Mouse (Mus musculus) limb, embryonic 11.5 days (tissue): ENCODE data around the gene Fam229b. TPM values are rescaled to one million over a fixed set of nuclear protein-coding genes. Genes with fewer than 3 reads are reported as not detected.
A peak's percentile ranks its signal among the peaks of the same experiment; 100 is the strongest.

Experiments
- ATAC-seq: fragments of 200-750 bp; cut with Nextera tagmentation; 2 replicates; pipeline ENCODE4 v1.8.0; 2017; ENCODE audit warnings: low read depth; ENCODE audit not compliant: insufficient number of reproducible peaks, low FRiP score, low TSS enrichment
- DNase-seq: peaks from one replicate; pipeline ENCODE4 v3.0.0-alpha.2; 2015; ENCODE audit warnings: low spot score
- H3K27ac ChIP-seq: fragments of 300-500 bp; sonication (generic); replicated peaks from 2 replicates; pipeline ENCODE4 v1.5.1; 2014; ENCODE audit warnings: low read depth, mild to moderate bottlenecking, low read length
- H3K27me3 ChIP-seq: fragments of 300-500 bp; sonication (generic); 2 replicates; pipeline ENCODE4 v1.6.1; 2014; ENCODE audit warnings: mild to moderate bottlenecking, low read length, mixed read lengths; ENCODE audit not compliant: control insufficient read depth, insufficient read depth
- H3K36me3 ChIP-seq: fragments of 300-500 bp; sonication (generic); 2 replicates; pipeline ENCODE4 v1.6.1; 2014; ENCODE audit warnings: mild to moderate bottlenecking, low read length, moderate library complexity, mixed read lengths; ENCODE audit not compliant: control insufficient read depth, insufficient read depth
- H3K4me1 ChIP-seq: fragments of 300-500 bp; sonication (generic); 2 replicates; pipeline ENCODE4 v1.6.1; 2014; ENCODE audit warnings: low read length, mixed read lengths; ENCODE audit not compliant: control insufficient read depth, insufficient read depth
- H3K4me2 ChIP-seq: fragments of 300-500 bp; sonication (generic); 2 replicates; pipeline ENCODE4 v1.6.1; 2014; ENCODE audit warnings: low read depth, mild to moderate bottlenecking, moderate library complexity; ENCODE audit not compliant: severe bottlenecking
- H3K4me3 ChIP-seq: fragments of 300-500 bp; sonication (generic); 2 replicates; pipeline ENCODE4 v1.5.1; 2014; ENCODE audit warnings: low read depth, low read length
- H3K9ac ChIP-seq: fragments of 300-500 bp; sonication (generic); 2 replicates; pipeline ENCODE4 v1.6.1; 2014; ENCODE audit warnings: mild to moderate bottlenecking, low read length
- H3K9me3 ChIP-seq: fragments of 300-500 bp; sonication (generic); 2 replicates; pipeline ENCODE4 v1.6.1; 2016; ENCODE audit warnings: low read length; ENCODE audit not compliant: control insufficient read depth
- WGBS: fragments of 180-500 bp; shearing (Covaris S2); extraction: QIAGEN DNeasy Blood & Tissue Kit; methylation state at CpG from one replicate; pipeline ENCODE4 v1.1.7; 2014; 5-methylcytosine and 5-hydroxymethylcytosine counted together
- polyA plus RNA-seq: library from polyadenylated mRNA; unstranded; fragments of >200 nt; fragmentation: Nextera tagmentation; extraction: Ambion mirVana; gene quantifications from 2 replicates; pipeline ENCODE4 v1.2.1, GENCODE M21; 2014

Fam229b gene
- polyA plus RNA-seq, 1 experiment from 2014 or later = 10.6 TPM

DNA sequence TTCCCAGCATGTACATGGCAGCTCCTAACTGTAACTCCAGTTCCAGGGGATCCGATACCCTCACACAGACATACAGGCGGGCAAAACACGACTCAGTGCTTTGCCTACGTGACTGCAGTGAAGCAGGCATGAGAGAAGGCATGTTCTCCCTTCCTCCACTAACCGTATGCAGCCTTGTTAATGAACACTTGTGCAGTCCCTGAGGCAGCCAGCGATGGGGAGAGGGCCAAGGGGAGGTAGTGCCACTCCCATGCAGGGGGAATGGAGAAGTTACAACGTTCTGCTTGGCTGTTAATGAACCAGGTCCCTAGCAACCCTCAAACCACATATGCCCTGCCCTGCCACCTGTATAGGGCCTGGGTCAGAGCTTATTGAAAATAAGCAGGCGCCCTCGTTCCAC lies 35.9 kb upstream of the Fam229b start:
- Histone ChIP-seq H3K4me3 (no peak overlapping the region), H3K9ac (no peak overlapping the region), H3K9me3 (no peaks in the 10 kb centered on the region), H3K27ac (no peak overlapping the region), H3K4me1 (peaks cover 15% of the 10 kb centered on the region), H3K36me3 (no peaks in the 10 kb centered on the region), H3K4me2 (peak overlapping the region; percentile 42), H3K27me3 (no peaks in the 10 kb centered on the region)
- DNase-seq = peak; percentile 37
- 0 out of 2 replicates have a peak, but pooled peaks have one; percentile 2 for ATAC-seq
- 25% methylated on average over 9 of the region's 9 CpGs for WGBS

DNA sequence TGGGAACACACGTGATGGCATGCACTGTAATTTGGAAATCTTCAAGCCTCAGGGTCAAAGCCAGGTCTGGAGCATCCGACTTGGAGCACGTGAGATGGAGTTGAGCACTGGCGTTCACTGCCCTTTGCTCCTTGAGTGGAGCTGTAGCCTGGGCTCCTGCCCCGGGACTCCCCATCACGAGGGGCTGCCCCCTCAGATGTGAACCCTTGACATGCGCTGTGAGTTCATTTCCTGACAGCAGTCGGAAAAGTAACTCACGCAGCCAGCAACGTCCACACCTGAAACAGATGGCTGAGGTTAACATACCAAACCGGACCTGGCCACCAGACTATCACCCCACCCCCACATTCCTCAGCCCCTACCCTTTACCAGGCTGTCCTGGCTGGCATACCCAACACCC lies 33.9 kb upstream of the Fam229b start:
- DNase-seq (no peak), ATAC-seq (no peak)
- Histone ChIP-seq H3K9me3 (no peaks in the 10 kb centered on the region), H3K9ac (no peak overlapping the region), H3K4me3 (no peak overlapping the region), H3K36me3 (no peaks in the 10 kb centered on the region), H3K4me1 (peaks cover 12% of the 10 kb centered on the region), H3K27ac (no peak overlapping the region), H3K4me2 (no peak overlapping the region), H3K27me3 (no peaks in the 10 kb centered on the region)
- 54% methylated on average over 11 of the region's 11 CpGs for WGBS

DNA sequence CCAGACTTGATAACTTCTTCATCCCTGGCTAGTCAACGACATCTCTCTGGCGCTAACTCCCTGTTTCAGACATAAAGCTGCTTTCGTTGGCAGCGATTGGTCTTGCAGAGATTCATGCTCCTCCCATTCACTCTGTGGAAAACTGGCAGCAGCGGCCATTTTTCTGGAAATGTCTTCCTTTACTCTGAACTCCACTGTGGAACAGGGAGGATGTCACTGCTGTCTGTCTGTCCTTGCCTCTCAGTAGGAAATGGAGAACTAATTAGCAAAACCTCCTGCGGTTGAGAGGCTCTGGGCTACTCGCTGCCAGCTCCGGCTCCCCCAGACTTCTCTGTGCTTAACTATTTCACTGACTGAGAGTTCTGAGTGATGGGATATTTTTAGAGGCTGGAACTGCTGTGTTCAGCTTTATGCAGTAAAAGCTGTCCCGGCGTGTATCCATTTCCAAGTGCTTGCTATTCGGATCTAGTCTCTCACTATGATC lies 32.0 kb upstream of the Fam229b start:
- Histone ChIP-seq H3K9ac (peak overlapping the region; percentile 38; the same call in 1 of the 2 replicates), H3K4me2 (0 out of 2 replicates have a peak overlapping the region, but pooled peaks have one; percentile 15), H3K36me3 (no peaks in the 10 kb centered on the region), H3K9me3 (no peaks in the 10 kb centered on the region), H3K4me1 (peaks cover 10% of the 10 kb centered on the region), H3K27ac (no peak overlapping the region), H3K4me3 (no peak overlapping the region), H3K27me3 (no peaks in the 10 kb centered on the region)
- ATAC-seq (no peak), DNase-seq (no peak)
- WGBS = 41% methylated on average over 11 of the region's 11 CpGs

DNA sequence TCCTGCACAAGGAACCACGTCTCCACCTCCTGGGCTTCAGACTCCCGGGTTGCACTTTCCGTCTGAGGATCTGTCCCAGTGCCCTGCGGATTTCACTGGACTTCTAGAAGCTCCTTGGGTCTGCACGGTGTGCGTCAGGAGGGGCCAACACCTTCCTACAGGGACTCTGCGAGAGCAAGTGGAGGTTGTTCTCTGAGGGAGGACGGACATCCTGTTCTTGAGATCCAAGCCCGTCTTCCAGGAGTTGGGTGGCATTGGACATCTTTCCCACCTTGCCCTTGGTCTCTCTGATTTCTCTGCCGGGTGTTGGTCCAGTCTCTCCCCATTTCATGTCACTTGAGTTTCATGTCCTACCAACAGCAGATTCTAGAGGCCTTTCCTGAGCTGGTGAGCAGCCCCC lies 30.0 kb upstream of the Fam229b start, which contains the start of gene Ccn6:
Ccn6 (minus strand) TSS at position 101 of the 400 bp plus-strand sequence.
- 0 out of 2 replicates have a peak, but pooled peaks cover 4% of the 10 kb centered on the region for H3K4me1 ChIP-seq
- H3K4me2 ChIP-seq = 0 out of 2 replicates have a peak within 1 kb of the TSS, but pooled peaks have one; percentile 20
- DNase-seq = no peak
- ATAC-seq = no peak
- no peak within 1 kb of the TSS for H3K27ac ChIP-seq
- no peaks in the 10 kb centered on the region for H3K27me3 ChIP-seq
- H3K36me3 ChIP-seq = no peaks in the 10 kb centered on the region
- no peak within 1 kb of the TSS for H3K9ac ChIP-seq
- H3K9me3 ChIP-seq = no peaks in the 10 kb centered on the region
- no peak within 1 kb of the TSS for H3K4me3 ChIP-seq
- WGBS = 82% methylated on average over 10 of the region's 10 CpGs

DNA sequence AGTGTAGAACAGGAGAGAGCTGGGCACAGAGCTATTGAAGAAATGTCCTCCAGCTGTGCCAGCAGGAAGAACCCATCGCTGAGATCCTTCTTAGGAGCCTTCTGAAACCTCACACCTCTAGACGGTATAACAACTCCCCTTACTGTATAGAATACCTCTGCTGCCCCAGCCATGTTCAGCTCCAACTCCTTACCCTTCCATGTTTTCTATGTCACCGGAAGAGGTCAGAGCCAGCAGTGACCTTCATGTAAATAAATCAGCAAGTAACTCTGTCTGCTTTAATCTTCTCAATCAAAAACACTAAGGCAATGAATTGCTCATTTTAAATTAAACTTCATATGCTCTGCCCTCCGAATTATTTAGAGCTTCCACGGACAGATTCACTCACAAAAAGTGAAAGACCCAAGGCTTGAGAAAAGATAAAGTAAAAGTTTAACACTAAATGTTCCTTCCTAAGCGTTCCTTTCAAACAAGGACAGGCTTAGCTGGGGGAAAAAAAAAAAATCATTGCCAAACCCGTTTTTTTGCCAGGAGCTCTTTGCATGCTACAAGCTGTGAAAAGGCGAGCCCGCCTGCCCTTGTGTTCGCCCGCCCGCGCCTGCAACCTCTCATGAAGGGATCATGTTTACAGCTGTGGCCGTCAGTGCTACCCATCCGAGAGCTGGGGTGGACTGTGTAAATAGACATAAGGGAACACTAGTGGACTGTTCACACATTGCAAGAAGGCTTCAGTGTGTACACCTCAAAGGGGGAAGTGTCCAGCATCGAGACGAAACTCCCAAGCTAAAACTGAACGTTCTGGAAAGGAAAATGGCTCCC lies 29.2 kb upstream of the Fam229b start:
- Histone ChIP-seq H3K9me3 (no peaks in the 10 kb centered on the region), H3K9ac (no peak overlapping the region), H3K27ac (no peak overlapping the region), H3K36me3 (no peaks in the 10 kb centered on the region), H3K4me1 (0 out of 2 replicates have a peak, but pooled peaks cover 4% of the 10 kb centered on the region), H3K4me3 (no peak overlapping the region), H3K4me2 (0 out of 2 replicates have a peak overlapping the region, but pooled peaks have one; percentile 20), H3K27me3 (no peaks in the 10 kb centered on the region)
- no peak for ATAC-seq
- DNase-seq = peak; percentile 68
- 17% methylated on average over 18 of the region's 18 CpGs for WGBS

DNA sequence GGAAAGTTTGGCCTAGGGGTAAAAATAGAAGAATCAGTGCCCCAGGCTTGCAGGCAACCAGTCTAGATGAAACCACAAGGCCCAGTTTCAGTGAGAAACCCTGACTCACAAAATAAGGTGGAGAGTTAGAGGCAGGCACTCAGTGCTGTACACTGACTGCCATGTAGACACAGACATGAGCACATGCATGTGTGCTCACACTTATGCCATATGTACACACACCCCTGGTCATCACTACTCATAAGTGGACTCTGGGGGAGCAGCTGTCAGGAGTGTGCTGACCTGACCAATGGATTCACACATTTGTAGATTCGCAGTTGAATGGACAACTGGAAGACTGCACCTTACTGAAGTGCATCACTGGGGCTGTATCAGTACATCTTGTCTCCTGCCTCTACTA lies 27.7 kb upstream of the Fam229b start:
- H3K36me3 ChIP-seq = no peaks in the 10 kb centered on the region
- ATAC-seq = no peak
- no peaks in the 10 kb centered on the region for H3K4me1 ChIP-seq
- no peak overlapping the region for H3K4me2 ChIP-seq
- no peaks in the 10 kb centered on the region for H3K9me3 ChIP-seq
- H3K27ac ChIP-seq = no peak overlapping the region
- WGBS = 88% methylated on average over 1 of the region's 1 CpGs
- no peaks in the 10 kb centered on the region for H3K27me3 ChIP-seq
- no peak overlapping the region for H3K4me3 ChIP-seq
- no peak for DNase-seq
- H3K9ac ChIP-seq = no peak overlapping the region

DNA sequence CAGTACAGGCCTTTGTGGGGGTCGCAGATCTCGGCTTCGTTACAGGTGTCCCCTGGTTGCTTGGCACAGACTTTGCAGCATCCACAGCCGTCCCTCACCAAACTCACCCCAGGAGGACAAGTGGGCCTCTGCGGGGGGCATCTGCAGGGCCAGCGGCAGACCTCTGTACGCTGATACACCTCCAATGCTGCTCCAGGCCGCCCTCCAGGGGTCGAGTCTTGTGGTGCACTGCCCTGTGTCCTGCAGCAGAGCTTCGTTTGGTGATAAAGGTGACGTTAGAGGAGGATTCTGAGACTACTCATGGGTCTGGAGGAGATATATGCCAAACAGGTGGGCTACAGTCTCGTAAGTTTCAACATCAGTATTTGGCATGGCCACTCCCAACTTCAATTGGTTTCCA lies 24.6 kb upstream of the Fam229b start:
- 57% methylated on average over 12 of the region's 12 CpGs for whole genome bisulfite sequencing

DNA sequence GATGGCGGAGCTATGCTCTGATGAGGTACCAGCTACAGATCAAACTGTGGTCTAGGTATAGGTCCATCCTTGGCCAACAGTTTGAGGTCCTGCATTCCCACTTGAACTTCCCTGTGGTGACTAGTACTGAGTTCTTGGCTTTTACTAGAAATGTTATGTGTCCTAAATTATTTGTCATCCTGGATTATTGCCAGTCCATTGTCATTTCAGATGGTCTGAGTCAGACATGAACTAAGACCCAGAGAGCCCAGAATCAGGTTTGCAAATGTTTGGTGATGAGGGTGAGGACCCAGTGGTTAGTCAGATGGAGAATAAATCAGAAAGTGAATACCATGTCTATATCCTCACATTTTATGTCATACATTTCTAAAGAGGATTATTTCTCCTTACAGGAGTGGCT lies 23.6 kb upstream of the Fam229b start:
- Histone ChIP-seq H3K36me3 (no peaks in the 10 kb centered on the region), H3K4me2 (no peak overlapping the region), H3K27ac (no peak overlapping the region), H3K9ac (no peak overlapping the region), H3K9me3 (no peaks in the 10 kb centered on the region), H3K4me3 (no peak overlapping the region), H3K4me1 (no peaks in the 10 kb centered on the region), H3K27me3 (no peaks in the 10 kb centered on the region)
- DNase-seq = no peak
- ATAC-seq = no peak
- WGBS = 87% methylated on average over 1 of the region's 1 CpGs

More for the DNA sequence above, 24.6 kb upstream of the Fam229b start:
- Histone ChIP-seq H3K4me1 (no peaks in the 10 kb centered on the region), H3K4me3 (no peak overlapping the region), H3K9ac (no peak overlapping the region), H3K4me2 (no peak overlapping the region), H3K27ac (no peak overlapping the region), H3K36me3 (no peaks in the 10 kb centered on the region), H3K27me3 (no peaks in the 10 kb centered on the region), H3K9me3 (no peaks in the 10 kb centered on the region)
- ATAC-seq (no peak), DNase-seq (no peak)
